Mouse (Mus musculus) ES-Bruce4 (cell line): ENCODE measurements around the gene Plppr4.

Experiments
- CTCF ChIP-seq: IDR thresholded peaks from one replicate; pipeline ENCODE4 v1.8.1; 2011; ENCODE audit warnings: low read depth, low read length
- POLR2A ChIP-seq: IDR thresholded peaks from one replicate; pipeline ENCODE4 v1.8.1; 2011; ENCODE audit warnings: low read length; ENCODE audit not compliant: insufficient read depth

DNA sequence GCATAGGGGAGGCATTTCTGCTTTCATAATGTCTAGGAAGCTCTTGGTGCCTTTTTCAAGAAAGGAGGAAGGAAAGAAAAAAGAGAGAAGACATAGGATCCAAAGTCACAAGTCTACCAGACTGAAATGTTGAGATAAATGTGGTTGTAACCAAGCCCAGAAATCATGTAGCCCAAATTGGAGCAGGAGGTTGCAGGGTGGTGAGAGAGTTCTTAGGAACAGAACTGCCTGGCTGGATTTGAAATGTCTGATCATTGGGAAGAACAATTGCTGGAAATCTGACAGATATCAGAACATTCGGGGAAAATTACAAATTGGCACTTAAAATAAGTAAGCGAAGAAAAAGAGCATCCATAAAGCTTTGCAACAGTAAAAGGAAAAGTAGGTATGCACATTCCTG is 56.6 kb downstream of the Plppr4 start:
- TF ChIP-seq POLR2A (no peak), CTCF (no peak)
